Mouse (Mus musculus) lung, embryonic 14.5 days (tissue): ENCODE measurements around the gene Bcl2l12. TPM values are rescaled to one million over a fixed set of nuclear protein-coding genes. Genes with fewer than 3 reads are reported as not detected.
A peak's percentile ranks its signal among the peaks of the same experiment; 100 is the strongest.
"Not testable (repeated sequence)": the region's sequence is repeated elsewhere in the genome, so short reads cannot be mapped to it uniquely, and the experiment has no call there.

Experiments used
- ATAC-seq: fragments of 200-750 bp; cut with Nextera tagmentation; 2 replicates; pipeline ENCODE4 v1.8.0; 2017; ENCODE audit warnings: mild to moderate bottlenecking, moderate TSS enrichment, moderate library complexity; ENCODE audit not compliant: insufficient read depth
- DNase-seq: peaks from one replicate; pipeline ENCODE4 v3.0.0-alpha.2; 2015
- H3K27ac ChIP-seq: fragments of 300-500 bp; sonication (generic); 2 replicates; pipeline ENCODE4 v1.5.1; 2014; ENCODE audit warnings: low read depth, mild to moderate bottlenecking, moderate library complexity
- H3K27me3 ChIP-seq: fragments of 300-500 bp; sonication (generic); 2 replicates; pipeline ENCODE4 v1.6.1; 2014; ENCODE audit warnings: low read length, control low read depth; ENCODE audit not compliant: insufficient read depth
- H3K36me3 ChIP-seq: fragments of 300-500 bp; sonication (generic); 2 replicates; pipeline ENCODE4 v1.6.1; 2014; ENCODE audit warnings: control low read depth; ENCODE audit not compliant: insufficient read depth
- H3K4me1 ChIP-seq: fragments of 300-500 bp; sonication (generic); 2 replicates; pipeline ENCODE4 v1.6.1; 2014; ENCODE audit warnings: antibody characterized with exemption, control low read depth; ENCODE audit not compliant: insufficient read depth
- H3K4me2 ChIP-seq: fragments of 300-500 bp; sonication (generic); 2 replicates; pipeline ENCODE4 v1.6.1; 2014; ENCODE audit warnings: mild to moderate bottlenecking
- H3K4me3 ChIP-seq: fragments of 300-500 bp; sonication (generic); 2 replicates; pipeline ENCODE4 v1.5.1; 2014; ENCODE audit warnings: low read depth, low read length
- H3K9ac ChIP-seq: fragments of 300-500 bp; sonication (generic); 2 replicates; pipeline ENCODE4 v1.6.1; 2014
- H3K9me3 ChIP-seq: fragments of 300-500 bp; sonication (generic); 2 replicates; pipeline ENCODE4 v1.6.1; 2016; ENCODE audit warnings: low read depth, low read length, control low read depth
- CTCF ChIP-seq: IDR thresholded peaks from 2 replicates; pipeline ENCODE4 v1.5.1; 2016; ENCODE audit warnings: antibody characterized with exemption, low read depth
- WGBS: fragments of 180-500 bp; shearing (Covaris S2); extraction: QIAGEN DNeasy Blood & Tissue Kit; methylation state at CpG from one replicate; pipeline ENCODE4 v1.1.7; 2014; 5-methylcytosine and 5-hydroxymethylcytosine counted together
- polyA plus RNA-seq: library from polyadenylated mRNA; unstranded; fragments of >200 nt; fragmentation: Nextera tagmentation; extraction: Ambion mirVana; gene quantifications from 2 replicates; pipeline ENCODE4 v1.2.1, GENCODE M21; 2014

Gene Bcl2l12
- polyA plus RNA-seq, 1 experiment from 2014 or later: 76.9 TPM

- no peak overlapping the region for H3K4me2 ChIP-seq
- DNase-seq (no peak), ATAC-seq (no peak)
- no peak for TF ChIP-seq CTCF
- H3K27me3 ChIP-seq: no peaks in the 10 kb centered on the region
- no peak overlapping the region for H3K9ac ChIP-seq
- no peaks in the 10 kb centered on the region for H3K9me3 ChIP-seq
- peaks cover 63% of the 10 kb centered on the region for H3K36me3 ChIP-seq
- no peaks in the 10 kb centered on the region for H3K4me1 ChIP-seq
- no peak overlapping the region for H3K27ac ChIP-seq
- no peak overlapping the region for H3K4me3 ChIP-seq
- 80% methylated on average over 9 of the region's 9 CpGs for WGBS
Measured at GRCm38 (mm10) chr7:45027761-45028160, 29.2 kb upstream of the Bcl2l12 start.

DNA sequence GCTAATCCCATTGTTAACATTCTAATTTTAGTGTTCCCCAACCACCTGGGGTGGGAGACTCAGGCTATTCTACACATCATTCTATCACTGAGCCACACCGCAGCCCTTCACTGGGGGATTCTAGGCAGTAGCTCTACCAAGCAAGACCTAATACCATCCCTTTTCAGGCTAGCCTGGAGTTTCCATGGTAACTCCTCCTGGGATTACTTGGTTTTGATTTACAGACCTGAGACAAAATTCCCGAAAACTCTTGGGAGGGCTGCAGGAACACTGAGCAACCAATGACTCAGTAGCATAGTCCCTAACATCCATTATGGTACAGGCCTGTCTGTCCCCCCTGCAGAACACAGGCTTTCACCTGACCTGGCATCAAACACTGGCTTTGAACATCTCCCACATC lies 27.7 kb upstream of the Bcl2l12 start:
- H3K4me1 ChIP-seq: no peaks in the 10 kb centered on the region
- peaks cover 48% of the 10 kb centered on the region for H3K36me3 ChIP-seq
- DNase-seq (no peak), ATAC-seq (no peak)
- 67% methylated on average over 2 of the region's 2 CpGs for WGBS
- H3K27ac ChIP-seq: no peak overlapping the region
- no peak for TF ChIP-seq CTCF
- no peak overlapping the region for H3K9ac ChIP-seq
- no peaks in the 10 kb centered on the region for H3K9me3 ChIP-seq
- no peak overlapping the region for H3K4me3 ChIP-seq
- no peaks in the 10 kb centered on the region for H3K27me3 ChIP-seq
- H3K4me2 ChIP-seq: no peak overlapping the region

- Histone ChIP-seq H3K4me1 (no peaks in the 10 kb centered on the region), H3K9me3 (no peaks in the 10 kb centered on the region), H3K9ac (no peak overlapping the region), H3K27ac (no peak overlapping the region), H3K4me2 (no peak overlapping the region), H3K27me3 (no peaks in the 10 kb centered on the region), H3K36me3 (peaks cover 42% of the 10 kb centered on the region), H3K4me3 (no peak overlapping the region)
- WGBS: 64% methylated on average over 8 of the region's 8 CpGs
- TF ChIP-seq CTCF: no peak
- no peak for ATAC-seq
- DNase-seq: peak; percentile 8
Measured at GRCm38 (mm10) chr7:45025601-45026220, 27.2 kb upstream of the Bcl2l12 start.

DNA sequence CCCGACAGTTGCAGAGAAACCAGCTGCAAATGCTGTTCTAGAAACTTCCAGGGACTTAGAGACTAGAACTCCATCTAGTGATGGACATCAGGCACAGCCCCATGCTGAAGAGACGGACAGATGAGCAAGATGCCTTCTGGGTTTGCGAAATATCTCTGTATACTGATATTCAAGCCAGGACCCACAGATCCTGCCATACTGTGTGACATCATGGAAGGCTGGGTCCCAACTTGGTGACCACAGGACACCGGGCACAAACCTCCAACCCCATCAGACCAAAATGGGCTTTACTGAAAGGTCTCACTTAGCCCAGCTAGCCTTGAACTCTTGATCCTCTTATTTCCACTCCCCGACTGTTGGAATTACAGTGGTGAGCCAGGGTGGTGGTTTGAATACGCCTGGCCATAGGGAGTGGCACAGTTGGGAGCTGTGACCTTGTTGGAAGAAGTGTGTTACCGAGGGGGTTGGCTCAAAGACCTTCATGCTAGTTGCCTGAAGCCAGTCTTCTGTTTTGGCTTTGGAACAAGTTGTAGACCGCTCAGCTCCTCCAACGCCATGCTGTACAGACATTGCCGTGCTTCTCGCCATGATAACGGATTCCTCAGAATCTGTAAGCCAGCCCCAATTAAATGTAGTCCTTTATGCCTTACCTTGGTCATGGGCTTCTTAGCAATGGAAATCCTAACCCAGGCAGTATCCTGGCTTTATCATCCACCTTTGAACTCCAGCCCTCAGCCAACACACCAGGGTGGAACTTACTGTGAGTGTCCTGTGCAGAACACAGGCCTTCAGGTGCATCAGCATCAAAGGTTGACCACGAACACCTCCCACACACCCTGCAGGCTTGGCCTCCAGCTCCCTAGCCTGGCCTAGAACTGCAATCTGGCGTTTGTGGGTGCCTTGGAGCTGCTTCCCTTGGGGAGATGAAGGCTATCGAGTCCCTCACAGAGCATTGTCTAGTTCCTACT lies 26.1 kb upstream of the Bcl2l12 start:
- Histone ChIP-seq H3K27me3 (no peaks in the 10 kb centered on the region), H3K4me2 (no peak overlapping the region), H3K4me1 (no peaks in the 10 kb centered on the region), H3K36me3 (peaks cover 31% of the 10 kb centered on the region), H3K27ac (no peak overlapping the region), H3K9ac (no peak overlapping the region), H3K4me3 (no peak overlapping the region), H3K9me3 (no peaks in the 10 kb centered on the region)
- peak; percentile 13 for DNase-seq
- WGBS: 84% methylated on average over 15 of the region's 15 CpGs
- no peak for TF ChIP-seq CTCF
- peak; percentile 16; the same call in 1 of the 2 replicates for ATAC-seq

DNA sequence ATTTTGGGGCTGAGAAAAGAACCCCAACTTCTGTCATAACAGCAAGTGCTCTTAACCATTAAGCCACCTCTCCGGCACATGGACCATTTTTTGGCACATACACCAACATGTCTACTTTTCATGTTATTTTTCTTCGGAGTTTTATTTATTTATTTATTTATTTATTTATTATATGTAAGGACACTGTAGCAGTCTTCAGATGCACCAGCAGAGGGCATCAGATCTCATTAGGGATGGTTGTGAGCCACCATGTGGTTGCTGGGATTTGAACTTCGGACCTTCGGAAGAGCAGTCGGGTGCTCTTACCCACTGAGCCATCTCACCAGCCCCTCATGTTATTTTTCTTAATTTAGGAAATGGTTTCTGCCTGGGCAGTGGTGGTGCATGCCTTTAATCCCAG lies 25.2 kb upstream of the Bcl2l12 start:
- not testable (repeated sequence) for H3K4me2 ChIP-seq, H3K4me3 ChIP-seq, H3K4me1 ChIP-seq, H3K27ac ChIP-seq, H3K9ac ChIP-seq, H3K27me3 ChIP-seq, H3K9me3 ChIP-seq, ATAC-seq
- 77% methylated on average over 5 of the region's 5 CpGs for WGBS
- TF ChIP-seq CTCF: peak; percentile 38
- peaks cover 22% of the 10 kb centered on the region for H3K36me3 ChIP-seq
- DNase-seq: peak; percentile 47

- ATAC-seq: no peak
- no peak for TF ChIP-seq CTCF
- Histone ChIP-seq H3K27me3 (no peaks in the 10 kb centered on the region), H3K4me3 (no peak overlapping the region), H3K36me3 (no peaks in the 10 kb centered on the region), H3K4me2 (no peak overlapping the region), H3K27ac (no peak overlapping the region), H3K4me1 (0 out of 2 replicates have a peak, but pooled peaks cover 7% of the 10 kb centered on the region), H3K9me3 (no peaks in the 10 kb centered on the region), H3K9ac (no peak overlapping the region)
- DNase-seq: no peak
- 66% methylated on average over 9 of the region's 9 CpGs for WGBS
Measured at GRCm38 (mm10) chr7:45020225-45020624, 21.7 kb upstream of the Bcl2l12 start.

- Histone ChIP-seq H3K27me3 (no peaks in the 10 kb centered on the region), H3K4me2 (peak overlapping the region; percentile 68), H3K9me3 (no peaks in the 10 kb centered on the region), H3K4me3 (peak overlapping the region; percentile 96), H3K4me1 (peaks cover 15% of the 10 kb centered on the region), H3K9ac (0 out of 2 replicates have a peak overlapping the region, but pooled peaks have one; percentile 14), H3K36me3 (0 out of 2 replicates have a peak, but pooled peaks cover 3% of the 10 kb centered on the region), H3K27ac (peak overlapping the region; percentile 21; the same call in 1 of the 2 replicates)
- DNase-seq: peak; percentile 71
- no peak for ATAC-seq
- no peak for TF ChIP-seq CTCF
- WGBS: 29% methylated on average over 8 of the region's 8 CpGs
Measured at GRCm38 (mm10) chr7:45019031-45019571, 20.6 kb upstream of the Bcl2l12 start.
